Mouse (Mus musculus) T-helper 17 cell (primary cell): ENCODE measurements at regions not wholly inside any gene's neighbourhood (a gene's known extent, or its start where the extent isn't known, plus 50 kb on each side); places are given as distances from the start of the nearest gene placed in this dataset.

Experiments used
- in situ Hi-C, 2 experiments: fragments of 300-600 bp; cut with MboI, MseI; formaldehyde crosslinking; loops; 1 replicate in 1 of 2; 2 replicates in 1 of 2; pipeline ENCODE4 v1.15.1; 2025; ENCODE audit warnings: high pct_unique_total_duplicates in 2 of 2

DNA sequence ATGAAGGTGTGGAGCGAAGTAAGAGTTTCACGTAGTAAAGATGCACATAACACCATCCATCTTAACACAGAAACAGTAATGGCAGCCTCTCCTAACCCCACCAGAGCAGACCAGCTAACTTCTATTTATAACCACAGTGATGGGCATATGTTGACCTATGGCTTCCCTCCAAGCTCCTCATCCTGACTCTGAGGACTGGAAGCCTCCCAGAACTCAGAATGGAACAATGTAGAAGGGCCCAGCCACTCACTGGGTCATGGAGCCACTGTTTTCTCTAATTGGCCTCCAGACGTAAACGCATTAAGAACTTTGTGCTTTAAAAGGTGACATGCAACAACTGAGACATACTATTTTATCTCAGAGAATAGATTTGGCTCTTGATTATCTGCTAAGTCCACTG is 77.0 kb downstream of the Irs2 start:
- in situ Hi-C loops: no loop called here

DNA sequence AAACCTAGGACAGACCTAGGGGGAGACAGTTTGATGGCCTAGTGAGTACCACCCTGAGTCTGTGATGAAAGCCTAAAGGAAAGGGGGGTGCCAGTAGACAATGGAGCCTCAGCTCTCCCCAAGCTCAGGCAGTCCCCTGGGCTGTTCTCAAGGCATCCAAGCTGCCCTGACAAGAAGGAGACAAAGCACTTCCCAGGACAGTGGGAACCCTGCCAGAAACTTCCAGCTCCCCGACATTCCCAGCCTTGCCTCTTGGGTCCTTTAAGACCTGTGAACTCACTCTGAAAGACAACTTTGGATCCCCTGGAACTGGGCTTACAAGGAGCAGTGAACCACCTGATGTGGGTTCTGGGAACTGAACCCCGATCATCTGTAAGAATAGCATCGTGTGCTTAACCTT is 79.4 kb downstream of the Irs2 start:
- in situ Hi-C loops: loop anchor here in 1 of 2 experiments (10.0 kb wide), 1 partner anchor 906 kb away; no protein-coding TSS in a partner anchor

DNA sequence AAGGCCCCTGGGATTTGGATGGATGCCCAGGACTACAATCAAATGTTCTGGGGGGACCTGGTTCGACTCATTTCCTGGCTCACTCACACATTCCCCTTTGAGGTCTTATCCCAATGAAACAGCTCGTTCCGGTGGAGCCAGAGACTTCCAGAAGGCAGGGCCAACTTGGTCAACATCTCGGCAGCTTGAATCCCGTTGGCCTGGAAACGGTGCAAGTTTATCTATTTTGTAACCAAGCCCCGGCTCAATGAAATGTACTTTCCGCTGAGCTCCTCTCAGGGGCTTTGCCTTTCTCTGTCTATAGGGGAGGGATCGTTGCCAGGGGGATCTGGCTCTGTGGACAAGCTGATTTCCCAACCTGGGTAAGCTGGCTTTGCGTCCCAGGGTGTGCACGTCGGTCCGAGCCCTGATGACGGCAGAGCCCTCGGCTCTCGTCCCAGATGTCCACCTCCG is 79.9 kb downstream of the Irs2 start:
- in situ Hi-C loops: loop anchor here in 1 of 2 experiments (10.0 kb wide), 1 partner anchor 906 kb away; no protein-coding TSS in a partner anchor

DNA sequence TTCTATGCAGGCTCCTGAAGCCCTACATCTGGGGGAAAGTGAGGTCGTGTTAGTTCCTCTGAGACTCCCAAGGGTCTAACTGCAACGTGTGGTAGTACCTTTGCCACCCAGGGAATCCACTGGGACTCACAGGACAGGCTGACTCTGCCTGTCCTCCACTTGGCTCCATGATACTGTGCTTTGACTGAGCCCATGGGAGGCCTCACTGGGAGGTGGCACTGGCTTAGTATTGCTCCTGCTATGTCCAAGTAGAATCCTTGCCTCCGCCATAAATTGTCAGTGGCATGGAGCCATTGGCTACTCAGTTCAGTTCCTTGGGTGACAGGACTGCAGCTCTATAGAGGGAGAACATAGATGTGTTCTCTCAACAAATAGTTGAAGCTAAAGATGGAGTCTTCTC is 81.1 kb downstream of the Irs2 start:
- in situ Hi-C loops: loop anchor here in 1 of 2 experiments (10.0 kb wide), 1 partner anchor 908 kb away; no protein-coding TSS in a partner anchor

DNA sequence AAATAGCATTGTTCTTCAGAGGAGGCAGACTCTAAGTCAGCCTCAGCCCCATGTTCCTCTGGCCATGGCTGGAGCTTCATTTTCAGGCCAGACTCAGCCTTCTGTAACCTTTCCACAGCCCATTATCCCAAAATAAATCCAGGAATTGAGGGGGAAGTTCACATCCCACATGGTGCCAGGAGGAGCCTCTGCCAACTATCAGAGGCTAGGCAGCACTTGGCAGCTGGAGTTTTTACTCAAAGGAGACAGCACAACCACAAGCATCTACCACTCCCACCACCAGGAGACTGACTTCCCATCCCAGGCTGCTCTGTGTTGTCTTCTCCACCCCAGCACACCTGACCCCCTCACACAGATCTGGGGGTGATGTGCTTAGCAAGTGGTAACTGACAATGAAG is 81.7 kb downstream of the Irs2 start:
- in situ Hi-C loops: loop anchor here in 1 of 2 experiments (10.0 kb wide), 1 partner anchor 908 kb away; no protein-coding TSS in a partner anchor

DNA sequence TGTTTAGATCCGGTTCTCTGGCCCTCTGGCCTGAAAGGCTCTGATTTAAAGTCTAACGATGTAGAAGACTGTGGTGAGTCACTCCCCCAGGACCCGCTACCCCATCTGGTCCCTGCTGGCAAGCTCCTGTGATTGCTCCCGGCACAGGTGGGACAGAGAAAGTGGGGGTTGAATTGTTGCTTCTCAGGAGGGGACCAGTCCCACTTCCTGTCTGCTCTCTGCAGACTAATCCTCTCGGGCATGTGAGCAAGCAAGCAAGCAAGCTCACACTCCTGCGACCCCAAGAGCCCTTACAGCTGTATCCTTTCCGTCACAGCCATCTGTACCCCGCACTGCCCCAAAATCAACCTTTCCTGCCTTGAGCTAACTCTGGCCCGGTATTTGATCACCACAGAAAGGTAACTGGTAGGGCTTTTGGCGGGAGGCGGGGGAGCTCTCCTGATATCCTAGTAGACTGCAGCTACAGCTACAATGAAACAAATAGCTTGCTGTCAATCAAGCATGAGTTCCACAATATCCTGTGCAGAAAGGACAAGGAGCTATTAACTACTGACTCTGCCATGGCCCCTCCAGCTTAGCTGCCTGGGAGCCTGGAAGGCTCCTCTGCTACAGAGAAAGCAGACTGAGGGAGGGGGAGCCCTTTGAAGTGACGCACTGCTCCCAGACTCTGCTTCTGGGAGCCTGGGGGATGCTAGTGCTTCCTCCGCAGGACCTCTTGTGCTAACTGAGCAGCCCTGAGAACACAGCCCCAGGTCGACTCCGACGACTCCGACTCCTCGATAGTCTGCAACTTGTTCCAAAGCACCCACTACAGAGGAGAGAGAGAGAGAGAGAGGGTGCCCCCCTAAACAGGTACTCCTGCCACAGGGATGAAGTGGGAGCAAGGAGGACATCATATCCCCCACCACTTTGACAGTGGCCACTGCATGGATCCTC is 82.4 kb downstream of the Irs2 start:
- in situ Hi-C loops: loop anchor here in 1 of 2 experiments (10.0 kb wide), 1 partner anchor 909 kb away; no protein-coding TSS in a partner anchor

DNA sequence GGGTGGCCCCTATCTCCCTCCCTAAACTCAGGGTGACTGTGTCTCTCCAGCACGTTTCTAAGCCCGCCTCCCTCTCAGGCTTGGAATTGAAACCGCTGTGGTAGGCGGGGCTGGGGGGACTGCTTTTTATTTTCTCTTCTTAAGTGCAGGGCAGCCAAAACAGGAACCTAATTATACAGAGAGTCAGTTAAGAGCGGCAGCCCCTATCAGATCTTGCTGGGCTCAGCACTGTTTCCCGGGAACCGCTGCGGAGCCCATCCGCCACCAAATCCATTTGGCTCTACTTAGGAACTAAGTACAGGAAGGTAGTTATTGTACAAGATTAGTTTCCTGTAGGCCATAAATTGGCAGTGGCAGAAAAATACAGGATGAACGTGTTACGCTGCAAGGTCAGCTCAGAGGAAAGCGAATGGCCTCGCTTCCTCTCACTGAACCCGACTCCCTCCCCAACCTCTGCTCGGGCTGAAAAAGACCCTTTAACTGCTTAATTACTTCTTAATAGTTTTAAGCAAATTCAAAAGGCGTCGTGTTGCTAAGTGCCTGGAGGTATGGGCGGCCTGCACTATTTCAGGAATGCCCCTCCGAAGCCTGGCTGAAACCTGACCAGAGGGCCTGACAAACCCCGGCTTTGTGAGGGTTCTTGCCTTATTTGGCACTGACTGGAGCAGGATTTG is 83.6 kb downstream of the Irs2 start:
- in situ Hi-C loops: loop anchor here in 1 of 2 experiments (10.0 kb wide), 1 partner anchor 910 kb away; no protein-coding TSS in a partner anchor

DNA sequence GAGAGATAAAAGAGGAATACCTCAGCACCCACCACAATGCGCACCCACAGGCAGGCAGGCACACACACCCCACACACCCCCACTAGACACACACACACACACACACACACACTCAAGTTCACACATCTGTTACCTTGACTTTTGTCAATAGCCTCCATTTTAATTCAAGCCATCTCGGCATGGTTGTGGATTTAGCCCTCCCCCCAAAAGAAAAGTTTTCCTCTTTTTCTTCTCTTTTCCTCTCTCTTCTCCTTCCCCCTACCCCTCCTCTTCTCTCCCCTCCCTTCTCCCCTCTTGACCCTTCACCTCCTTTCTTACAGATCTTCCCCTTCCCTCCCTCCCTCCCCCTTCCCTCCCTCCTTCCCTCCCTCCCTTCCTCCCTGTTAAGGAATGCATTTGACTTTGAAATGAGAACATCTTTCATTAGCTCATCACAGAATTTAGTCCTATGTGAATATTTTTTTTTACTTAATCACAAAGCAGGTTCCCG is 84.2 kb downstream of the Irs2 start:
- in situ Hi-C loops: loop anchor here in 1 of 2 experiments (10.0 kb wide), 1 partner anchor 911 kb away; no protein-coding TSS in a partner anchor

DNA sequence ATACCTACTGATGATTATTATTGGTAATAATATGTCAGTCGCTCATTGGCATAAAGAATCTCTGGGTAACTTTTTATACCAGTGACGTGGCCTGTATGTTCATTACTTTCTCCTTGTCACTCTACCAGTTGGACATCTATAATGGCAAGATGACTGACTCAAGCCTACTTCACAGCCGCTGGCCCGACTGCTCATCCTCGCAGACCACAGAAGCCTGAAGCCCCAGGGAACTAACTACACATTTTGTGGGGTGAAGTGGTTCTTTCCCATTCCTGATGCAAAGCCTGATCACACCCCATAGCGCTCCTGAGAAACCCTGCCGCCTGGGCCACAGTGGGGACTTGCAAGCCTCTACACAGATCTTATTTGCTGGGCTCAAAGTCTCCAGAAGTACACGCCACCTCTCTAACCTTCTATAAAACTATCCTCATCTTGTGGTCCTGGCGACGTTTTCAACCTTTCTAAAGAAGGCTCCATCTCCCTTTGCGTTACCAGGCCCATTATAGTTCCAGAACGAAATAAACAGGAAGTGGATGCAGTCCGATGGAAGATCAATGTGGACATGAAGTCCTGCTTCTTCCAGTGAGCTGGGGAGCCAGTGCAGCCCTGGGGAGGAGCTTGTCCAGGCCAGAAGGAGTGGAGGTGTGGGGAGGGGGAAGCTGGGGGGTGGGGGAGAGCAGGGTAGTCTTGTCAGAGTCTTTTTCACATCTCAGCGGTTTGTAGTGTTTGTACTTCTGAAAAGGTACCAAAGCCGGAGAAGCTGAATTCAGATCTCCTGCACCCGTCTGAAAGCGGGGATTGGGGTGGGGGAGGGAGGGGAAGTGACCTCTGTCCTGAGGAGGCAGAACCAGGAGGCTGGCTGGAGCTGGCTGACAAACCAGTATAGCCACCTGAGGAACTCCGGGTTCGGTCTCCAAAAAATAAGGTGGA is 84.9 kb downstream of the Irs2 start:
- in situ Hi-C loops: loop anchor here in 1 of 2 experiments (10.0 kb wide), 1 partner anchor 911 kb away; no protein-coding TSS in a partner anchor

DNA sequence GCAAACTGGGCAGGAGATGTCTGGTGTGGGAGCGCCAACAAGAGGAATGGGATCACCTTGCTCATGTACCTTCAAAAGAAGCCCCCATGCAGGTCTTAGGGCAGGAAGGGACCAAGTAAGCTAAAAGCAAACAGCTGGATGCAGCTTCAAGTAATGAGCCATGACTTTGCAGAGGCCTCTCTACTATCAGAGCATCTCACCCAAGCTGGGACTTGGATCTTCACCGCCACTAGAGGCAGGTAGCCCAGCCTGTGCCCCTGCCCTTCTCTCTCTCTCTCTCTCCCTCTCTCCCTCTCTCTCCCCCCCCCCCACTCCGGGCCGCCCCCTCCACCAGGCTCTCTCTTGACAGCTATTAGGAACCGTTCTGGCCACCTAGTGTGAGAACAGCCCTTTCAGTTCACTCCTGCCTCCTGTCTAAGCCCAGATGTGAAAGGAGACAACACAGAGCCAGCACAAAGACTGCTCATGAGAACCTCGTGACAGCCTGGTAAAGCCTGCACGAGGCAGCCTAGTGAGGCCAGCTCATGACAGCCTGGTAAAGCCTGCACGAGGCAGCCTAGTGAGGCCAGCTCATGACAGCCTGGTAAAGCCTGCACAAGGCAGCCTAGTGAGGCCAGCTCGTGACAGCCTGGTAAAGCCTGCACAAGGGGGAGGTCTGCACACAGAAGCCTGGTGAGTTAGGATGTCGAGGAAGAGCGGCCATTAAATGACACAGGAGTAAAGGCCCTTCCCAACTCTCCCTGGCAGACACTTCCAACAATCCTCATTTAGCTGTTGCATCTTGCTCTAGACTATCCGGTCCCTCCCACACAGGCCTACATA is 85.8 kb downstream of the Irs2 start:
- in situ Hi-C loops: loop anchor here in 1 of 2 experiments (10.0 kb wide), 1 partner anchor 912 kb away; no protein-coding TSS in a partner anchor

DNA sequence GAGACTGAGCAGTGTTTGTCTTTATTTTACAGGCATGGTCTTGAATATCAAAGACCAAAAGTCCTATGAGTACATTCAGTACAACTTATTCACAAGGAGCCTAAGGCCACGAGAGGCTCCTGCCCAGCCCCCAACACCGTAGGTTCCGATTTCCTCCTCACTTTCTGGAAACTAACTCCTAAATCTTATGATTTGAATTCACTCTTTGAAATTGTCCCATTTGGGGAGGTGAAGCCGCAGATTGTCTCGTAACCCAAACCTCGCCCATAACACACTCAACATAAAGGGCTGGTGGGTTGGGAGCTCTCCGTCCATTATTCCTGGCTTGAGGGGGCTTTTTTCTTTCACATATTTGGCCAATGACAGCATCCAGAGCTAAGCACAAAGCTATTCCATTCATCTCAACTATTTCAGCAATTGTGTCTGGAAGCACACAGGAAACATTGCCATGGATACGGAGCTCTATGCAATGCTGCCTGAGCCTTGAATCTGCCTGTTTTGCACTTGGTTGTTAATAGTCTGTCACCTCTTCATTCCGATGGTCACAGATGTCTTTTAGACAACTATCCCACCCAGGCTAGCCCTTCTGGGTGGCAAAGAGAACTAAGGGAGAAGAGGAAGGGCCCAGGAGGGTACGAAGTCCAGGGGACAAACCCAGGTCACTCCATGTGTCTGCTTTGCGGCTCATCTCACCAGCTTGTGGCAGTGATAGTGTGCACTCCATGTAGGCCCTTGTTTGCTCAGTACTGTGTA is 86.6 kb downstream of the Irs2 start:
- in situ Hi-C loops: loop anchor here in 1 of 2 experiments (10.0 kb wide), 1 partner anchor 913 kb away; no protein-coding TSS in a partner anchor

DNA sequence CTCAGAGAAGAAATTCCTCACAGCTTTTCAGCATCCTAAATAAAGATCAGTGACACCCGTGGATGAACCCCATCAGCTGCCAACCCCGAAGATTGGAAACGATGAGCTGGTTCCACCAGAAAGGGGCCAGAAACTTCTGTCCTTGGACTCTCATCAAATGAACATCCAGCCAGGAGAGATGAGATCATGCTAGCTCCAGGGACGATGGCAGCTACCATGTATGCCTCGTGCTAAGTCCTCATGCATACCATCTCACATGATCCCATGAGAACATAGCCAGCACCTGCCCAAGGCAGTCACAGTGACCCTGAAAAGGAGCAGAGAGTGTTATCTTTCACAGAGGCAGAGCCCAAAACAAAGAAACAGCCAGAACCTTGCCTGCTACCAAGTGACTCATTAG is 88.6 kb downstream of the Irs2 start:
- in situ Hi-C loops: loop anchor here (10.0 kb wide), 2 partner anchors 915 to 1525 kb away; no protein-coding TSS in a partner anchor

DNA sequence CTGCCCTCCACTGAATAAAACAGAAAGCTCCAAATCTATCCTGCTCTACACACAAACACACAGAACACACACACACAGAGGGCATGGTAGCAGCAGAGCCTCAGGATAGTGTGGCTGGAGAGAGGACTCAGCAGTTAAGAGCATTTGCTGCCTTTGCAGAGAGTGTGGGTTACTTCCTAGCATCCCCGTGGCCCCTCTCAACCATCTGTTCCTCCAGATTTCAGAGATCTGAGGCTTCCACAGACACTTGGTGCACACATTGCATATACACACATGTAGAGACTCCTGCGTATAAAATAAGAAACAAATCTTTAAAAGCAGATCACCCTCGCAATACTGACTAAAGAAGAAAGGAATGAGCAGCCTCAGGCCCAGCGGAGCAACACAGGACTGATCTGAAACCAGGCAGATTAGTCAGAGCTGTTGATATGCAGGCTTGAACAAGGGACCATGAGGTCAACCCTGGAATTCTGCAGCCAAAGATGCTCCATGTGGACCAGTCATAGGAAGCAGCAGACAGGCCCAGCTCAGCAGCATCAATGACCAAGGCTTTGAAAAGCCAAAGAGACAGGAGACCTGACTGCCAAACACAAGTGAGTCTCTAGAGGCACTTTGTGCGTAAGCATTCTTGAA is 89.7 kb downstream of the Irs2 start:
- in situ Hi-C loops: loop anchor here in 1 of 2 experiments (10.0 kb wide), 1 partner anchor 1524 kb away; no protein-coding TSS in a partner anchor

DNA sequence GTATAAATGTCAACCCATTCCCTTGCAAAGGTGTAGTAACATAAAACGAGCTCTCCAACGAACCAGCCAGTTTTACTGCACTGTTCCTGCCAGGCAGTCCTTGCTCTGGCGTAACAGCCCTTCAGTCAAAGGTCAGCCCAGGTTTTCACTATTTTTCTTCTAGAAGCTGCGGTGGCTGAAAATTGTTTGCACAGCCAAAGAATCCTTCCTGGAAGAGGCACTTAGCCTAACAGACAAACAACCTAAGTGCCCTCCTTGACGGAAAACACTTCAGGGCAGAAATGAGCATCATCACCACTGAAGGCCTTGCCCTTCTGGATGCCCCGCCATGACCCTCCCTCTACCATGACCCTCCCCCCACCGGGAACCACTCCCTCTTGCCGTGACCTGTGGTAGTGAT is 93.6 kb downstream of the Irs2 start:
- in situ Hi-C loops: loop anchor here in 1 of 2 experiments (10.0 kb wide), 1 partner anchor 1520 kb away; no protein-coding TSS in a partner anchor

DNA sequence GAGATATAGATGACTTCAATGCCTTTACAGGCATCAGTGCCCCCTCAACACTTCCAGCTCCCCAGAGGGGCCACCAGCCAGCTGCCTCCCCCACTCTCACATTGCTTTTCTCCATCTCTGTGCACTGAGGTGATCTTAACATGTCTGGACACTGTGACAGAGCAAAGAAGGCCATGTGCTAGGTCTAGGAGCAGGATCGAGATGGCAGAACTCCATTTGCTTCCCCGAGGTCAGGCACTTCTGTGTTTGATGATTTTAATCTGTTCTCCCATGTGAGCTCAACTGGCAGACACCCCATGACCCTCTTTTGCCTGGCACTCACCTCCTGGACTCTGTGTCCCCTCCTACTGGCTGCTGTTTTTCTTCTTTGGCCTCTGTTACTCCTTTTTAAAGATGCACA is 95.8 kb downstream of the Irs2 start:
- in situ Hi-C loops: loop anchor here in 1 of 2 experiments (10.0 kb wide), 1 partner anchor 1518 kb away; no protein-coding TSS in a partner anchor

DNA sequence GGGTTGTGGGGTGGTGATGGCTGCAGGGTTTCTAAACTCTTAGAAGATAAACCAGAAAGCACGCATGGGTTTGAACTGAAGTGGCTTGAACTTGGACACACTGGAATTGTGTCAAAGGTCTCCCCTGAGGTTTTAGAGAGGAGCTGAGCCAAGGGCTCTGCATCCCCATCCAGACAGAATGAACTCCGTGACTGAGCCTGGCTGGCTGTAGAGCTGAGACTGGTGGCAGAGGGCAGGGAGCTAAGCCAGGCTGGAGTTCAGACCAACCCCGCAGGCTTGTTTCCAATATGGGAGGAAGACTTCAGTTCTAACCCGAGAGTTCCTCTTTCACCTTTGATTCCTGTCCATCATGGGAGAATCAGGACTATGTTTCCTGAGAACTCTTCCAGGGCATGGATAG is 96.9 kb downstream of the Irs2 start:
- in situ Hi-C loops: loop anchor here in 1 of 2 experiments (10.0 kb wide), 1 partner anchor 1517 kb away; no protein-coding TSS in a partner anchor

DNA sequence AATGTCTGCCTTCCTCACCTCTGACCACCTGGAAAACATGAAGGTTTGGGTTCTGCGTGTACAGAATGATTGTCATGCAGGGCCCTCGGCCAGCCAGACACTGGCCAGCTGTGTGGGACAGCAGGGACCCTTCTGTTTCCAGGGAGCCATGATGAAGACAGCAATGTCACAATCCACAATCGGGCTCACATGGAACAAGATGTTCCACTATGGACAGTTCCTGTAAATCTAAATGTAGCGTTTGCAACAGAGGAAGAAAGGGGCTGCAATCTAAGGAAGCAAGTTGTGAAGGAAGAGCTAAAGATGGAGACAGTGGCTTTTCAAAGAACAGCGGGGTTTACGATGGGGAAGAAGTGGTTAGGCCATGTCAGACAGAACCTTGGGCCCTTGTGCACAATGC is 97.3 kb downstream of the Irs2 start:
- in situ Hi-C loops: loop anchor here in 1 of 2 experiments (10.0 kb wide), 1 partner anchor 1516 kb away; no protein-coding TSS in a partner anchor
